Mouse (Mus musculus): ENCODE measurements around the gene Fam136a.
"Not testable (repeated sequence)": the region's sequence is repeated elsewhere in the genome, so short reads cannot be mapped to it uniquely, and the experiment has no call there.

Gene Fam136a

DNA sequence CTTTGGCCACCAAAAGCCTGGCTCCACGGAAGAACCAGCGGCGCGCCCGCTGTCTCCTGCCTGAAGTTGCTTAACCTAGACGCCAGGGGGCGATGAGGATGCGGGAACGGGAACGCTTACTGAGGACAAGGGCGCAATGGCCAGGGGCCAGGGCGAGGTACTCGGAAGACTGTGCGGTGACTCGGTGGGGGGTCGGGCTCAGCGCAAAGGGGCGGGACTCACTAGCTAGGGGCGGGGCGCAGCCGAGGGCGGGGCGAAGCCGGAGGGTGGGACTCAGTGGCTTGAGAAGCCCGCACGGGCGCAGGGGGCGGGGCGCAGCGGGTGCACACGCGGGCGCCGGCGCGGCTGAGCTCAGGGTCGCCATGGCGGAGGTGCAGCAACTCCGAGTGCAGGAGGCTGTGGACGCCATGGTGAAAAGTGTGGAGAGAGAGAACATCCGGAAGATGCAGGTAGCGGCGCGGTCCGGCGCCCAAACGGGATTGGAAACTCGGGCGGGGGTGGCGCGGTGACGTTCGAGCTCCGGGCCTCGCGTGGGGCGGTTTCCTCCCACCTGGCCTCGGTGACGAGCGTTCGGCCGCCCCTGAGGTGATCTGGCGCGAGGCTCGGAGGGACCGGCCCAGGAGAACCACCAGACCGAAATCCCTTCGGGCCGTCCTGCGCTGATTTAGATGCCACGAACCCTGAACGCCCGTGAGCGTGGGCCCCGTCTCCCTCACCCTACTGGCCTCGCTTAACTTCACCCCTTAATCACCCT is at the start of gene Fam136a:
Fam136a (plus strand) TSS at position 276 of the 754 bp plus-strand sequence.
- DNase-seq (ENCODE audit: low spot score), result peak; percentile 83

DNA sequence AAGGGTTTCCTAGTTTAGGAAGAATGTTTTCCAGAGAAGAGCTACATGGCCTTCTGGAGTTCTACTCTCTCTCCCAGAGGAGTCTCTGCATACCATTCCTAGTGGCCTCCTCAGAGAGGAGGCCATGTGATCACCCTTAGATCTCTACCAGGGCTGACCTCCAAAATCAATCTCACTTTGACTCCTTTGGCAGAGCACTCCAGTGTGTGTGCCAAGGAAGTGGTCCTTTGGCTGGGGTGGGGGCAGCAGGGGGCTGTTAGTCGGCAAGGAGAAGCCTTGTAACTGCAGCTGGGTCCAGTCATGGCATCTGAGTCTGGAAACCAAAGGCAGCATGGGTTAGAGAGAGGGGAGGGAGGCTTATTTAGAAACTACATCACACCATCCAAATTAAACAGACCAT is 48.4 kb upstream of the Fam136a start:
- DNase-seq (ENCODE audit: low spot score), result no peak

DNA sequence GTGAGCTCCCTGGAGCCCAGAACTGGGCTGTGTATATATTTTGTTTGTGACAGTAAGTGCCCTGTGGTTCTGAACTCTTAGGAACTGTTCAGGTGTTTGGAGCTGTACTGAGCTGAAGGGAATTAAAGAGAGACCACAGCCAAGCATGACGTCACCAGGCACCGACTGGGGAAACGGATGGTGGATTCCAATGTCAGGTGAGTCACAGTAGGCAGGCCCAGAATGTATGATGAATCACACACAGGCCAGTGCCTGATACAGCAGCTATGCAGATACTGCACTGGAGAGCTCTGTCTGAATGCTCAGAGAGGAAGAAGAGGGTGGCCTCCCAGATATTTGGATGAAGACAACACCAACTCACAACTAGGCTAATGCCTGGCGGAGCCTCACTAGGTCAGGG is 46.6 kb upstream of the Fam136a start:
- DNase-seq (ENCODE audit: low spot score), result peak; percentile 16

DNA sequence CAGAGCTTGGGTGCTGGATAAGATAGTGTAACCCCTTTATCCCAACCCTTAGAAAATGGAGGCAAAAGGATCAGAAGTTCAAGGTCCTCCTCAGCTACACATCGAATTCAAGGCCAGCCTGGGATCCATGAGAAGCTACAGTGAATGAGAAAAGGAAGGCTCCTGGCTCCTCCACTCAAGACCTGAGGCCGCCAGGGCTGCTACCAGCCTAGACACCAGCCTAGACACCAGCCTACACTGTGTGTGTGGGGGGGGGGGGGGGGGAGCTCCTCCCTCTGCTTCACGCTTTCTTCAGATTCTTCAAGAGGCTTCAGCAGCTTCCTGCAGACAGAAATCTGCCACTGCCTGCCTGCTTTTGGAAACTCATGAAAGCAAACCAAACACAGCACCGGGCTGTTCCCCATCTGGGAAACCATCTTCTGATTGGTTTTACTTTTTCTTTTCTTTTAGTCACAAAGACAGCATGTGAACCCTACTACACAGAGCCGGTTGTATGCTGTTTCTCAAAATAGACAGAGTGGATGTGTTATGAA is 43.3 kb upstream of the Fam136a start:
- no peak for DNase-seq (ENCODE audit: low spot score)

DNA sequence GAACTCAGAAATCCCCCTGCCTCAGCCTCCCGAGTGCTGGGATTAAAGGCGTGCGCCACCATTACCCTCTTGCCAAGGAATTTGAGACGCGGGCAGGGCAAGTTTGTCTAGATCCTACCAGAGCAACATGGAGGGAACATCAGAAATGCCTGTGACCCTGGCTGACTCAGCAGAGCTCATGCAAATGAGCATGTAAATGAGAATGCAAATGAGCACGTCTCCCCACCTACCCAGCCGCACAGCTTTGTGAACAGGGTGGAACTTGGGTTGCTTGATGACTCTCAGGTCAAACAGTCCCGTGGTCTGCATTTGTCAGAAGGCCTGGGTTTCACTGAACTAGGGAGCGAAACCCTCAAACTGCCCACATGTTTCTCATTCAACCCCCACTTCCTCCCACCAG is 42.5 kb upstream of the Fam136a start:
- no peak for DNase-seq (ENCODE audit: low spot score)

DNA sequence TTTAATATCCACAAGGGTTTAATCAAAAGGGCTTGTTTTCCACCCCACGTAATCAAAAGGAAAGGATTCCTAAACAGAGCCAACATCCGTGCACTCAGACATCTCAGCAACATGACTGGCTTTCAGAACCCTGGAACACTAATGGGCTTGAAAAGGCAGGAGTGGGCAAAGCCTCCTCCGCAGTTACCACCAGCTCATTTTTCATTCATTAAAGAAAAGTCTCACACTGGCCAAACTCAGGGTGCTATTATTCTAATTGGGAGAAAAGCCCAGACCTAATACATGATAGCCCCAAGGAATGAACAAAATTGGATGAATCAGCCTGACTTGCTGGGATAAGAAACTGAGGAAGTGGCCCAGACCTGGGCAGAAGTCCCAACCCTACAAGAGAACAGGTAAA is 41.0 kb upstream of the Fam136a start:
- no peak for DNase-seq (ENCODE audit: low spot score)

DNA sequence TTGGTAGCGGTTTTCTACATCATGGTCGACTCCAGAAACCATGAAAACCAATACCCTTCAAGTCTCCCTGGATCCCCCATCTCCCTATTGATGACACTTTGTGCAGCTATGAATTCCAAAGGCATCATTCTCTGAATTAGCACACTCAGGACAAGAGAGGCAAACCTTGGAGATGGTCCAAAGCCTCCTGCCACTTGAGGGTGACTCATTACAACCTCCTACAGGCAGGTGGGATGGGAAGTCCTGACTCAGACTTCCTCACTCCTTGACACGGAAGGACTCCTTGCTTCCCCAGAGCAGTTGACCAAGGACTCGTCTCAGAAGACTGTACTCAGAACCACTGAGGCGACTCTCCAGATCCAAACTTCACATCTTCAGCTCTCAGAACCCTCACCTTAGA is 39.8 kb upstream of the Fam136a start:
- DNase-seq (ENCODE audit: low spot score), result no peak

DNA sequence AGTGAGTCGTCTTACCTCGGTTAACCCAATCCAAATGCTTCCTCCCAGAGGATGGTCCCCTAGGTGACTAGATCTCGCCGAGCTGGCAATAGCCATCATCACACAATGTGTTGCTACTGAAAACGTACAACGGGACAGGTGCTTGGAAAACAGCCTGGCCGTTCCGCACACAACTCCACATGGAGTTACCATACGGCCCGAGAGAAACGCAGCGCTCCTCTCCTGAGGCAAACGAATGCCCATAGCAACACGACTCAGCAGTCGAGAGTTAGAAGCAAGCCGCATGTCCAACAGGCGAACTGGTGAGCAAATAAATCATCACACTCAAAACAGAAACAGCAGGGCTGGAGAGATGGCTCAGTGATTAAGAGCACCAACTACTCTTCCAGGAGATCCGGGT is 38.6 kb upstream of the Fam136a start:
- no peak for DNase-seq (ENCODE audit: low spot score)

DNA sequence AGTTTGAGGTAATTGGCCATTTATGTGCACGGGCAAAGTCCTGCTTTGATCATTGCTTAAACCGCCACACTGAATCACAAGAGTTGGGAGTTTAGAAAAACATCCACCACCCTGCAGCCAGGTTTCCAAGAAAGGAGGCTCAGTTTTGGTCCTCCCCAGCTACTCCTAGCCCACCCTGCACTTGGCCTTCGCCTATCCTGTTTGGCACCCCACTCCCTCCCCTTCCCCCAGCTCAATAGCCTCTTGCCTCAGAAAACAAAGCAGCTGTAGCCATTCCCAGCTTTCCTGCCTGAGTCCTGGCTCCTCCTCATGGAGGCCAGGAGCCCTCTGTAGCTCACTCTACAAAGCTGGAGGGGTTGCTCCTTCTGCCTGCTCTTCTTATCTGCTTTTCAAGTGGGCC is 37.1 kb upstream of the Fam136a start:
- DNase-seq (ENCODE audit: low spot score), result no peak

DNA sequence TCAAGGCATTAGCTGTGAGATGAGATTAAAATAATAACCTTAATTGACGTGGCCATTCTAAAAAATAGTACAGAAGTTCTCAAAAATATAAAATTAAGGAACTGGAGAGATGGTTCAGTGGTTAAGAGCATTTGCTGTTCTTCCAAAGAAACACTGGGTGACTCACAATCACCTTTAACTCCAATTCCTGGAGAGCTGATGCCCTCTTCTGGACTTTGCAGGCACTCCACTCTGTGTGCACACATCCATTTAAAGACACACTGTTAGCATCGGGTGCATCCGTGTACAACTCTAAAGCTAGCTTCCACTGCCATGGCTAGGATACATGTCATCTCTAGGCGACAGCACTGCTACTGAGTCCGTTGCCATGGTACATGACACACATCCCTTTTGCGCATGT is 35.5 kb upstream of the Fam136a start:
- DNase-seq (ENCODE audit: low spot score), result no peak

DNA sequence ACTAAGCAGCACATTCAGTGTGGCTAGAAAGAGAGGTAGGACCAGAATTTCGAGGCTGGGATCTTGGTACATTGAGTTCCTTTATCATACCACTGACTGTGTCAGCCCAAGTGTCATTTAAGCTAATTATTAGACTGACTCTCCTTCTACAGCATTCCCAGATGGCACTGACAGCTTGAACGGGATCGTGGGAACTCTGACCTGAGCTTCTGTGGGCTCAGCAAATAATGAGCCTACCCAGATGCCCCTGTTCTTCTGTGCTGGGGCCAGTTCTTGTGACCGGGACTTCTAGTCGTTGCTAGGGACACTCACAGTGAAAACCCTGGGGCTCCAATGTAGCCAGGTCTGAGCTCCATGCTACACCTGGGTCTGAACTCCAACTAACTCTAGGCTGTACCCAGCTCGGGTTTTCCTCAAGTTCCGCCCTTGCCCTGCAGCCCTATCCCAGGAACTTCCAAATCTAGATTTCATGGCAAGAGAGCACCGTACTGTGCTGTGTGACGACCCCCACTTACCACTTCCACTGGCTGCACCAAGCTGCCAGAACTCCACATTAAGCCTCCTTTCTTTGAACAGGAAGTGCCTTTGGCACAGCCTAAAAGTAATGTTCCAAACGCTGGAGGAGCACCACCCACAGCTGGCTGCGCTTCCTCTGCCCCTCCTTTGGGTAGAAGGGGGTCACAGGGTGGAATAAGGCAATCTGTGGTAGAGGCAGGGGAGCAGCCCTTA is 30.2 kb upstream of the Fam136a start:
- no peak for DNase-seq (ENCODE audit: low spot score)

DNA sequence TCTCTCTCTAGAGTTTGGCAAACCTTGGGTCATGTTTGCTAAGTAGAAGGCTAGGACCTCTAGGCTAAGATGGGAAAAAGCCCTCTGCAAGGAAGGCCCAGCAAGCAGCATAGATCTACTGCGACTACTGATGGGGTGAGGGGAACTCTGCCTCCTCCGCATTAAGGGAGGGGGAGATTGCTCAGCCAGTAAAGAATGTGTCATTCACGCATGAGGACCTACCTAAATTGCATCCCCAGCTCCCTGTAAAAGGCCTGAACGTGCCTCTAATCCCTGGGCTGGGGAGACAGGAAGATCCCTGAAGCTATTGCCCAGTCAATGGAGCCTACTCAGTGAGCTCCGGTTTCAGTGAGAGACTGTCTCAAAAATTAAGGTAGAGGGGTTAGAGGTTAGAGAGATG is 29.6 kb upstream of the Fam136a start:
- DNase-seq (ENCODE audit: low spot score), result no peak

DNA sequence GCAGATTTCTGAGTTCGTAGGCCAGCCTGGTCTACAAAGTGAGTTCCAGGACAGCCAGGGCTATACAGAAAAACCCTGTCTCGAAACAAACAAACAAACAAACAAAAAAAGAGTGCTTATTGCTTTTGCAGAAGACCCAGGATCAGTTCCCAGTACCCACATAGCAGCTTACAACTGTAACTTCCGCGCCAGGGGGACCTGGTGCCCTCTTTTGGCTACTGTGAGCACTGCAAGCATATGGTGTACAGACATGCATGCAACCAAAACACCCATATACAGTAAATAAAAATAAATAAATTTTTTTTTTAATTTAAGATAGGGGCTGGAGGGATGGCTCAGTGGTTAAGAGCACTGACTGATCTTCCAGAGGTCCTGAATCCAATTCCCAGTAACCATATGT is 29.1 kb upstream of the Fam136a start:
- not testable (repeated sequence) for DNase-seq (ENCODE audit: low spot score)

DNA sequence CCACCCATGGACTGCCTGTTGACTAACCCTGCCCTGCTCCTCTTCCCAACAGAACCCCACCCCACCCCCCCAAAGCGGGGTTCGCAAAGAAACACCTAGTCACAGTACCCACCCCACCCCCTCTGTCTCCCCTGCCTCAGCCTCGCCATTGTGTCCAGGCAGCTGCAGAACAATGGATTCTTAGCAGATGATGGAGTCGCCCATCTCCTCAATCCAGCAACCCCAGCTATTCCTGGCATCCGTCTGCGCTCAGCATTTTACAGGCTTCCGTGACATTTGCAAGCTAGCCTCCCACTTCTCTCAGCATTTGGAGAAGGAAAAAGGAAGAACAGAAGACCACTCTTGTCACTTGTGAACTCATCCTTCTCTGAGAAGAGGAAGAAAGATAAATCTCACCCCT is 21.8 kb upstream of the Fam136a start:
- DNase-seq (ENCODE audit: low spot score), result no peak

DNA sequence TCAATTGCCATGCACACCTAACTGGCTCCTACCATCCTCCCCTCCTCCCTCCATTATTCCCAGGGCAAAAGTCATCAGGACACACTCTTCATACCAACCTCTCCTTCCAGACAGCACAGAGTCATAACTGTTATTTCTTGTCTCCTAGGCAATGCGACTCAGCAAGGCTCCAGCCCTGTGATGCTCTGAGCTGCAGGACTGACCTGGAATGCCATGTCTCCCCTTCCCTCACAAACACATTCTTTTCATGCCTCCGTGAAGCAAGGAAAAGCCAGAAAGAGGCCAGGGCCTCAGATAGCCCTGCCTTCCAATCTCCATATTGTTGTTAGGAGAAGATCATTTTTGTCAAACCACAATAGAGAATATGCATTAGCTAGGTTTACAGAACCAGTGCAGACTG is 19.4 kb upstream of the Fam136a start:
- no peak for DNase-seq (ENCODE audit: low spot score)

DNA sequence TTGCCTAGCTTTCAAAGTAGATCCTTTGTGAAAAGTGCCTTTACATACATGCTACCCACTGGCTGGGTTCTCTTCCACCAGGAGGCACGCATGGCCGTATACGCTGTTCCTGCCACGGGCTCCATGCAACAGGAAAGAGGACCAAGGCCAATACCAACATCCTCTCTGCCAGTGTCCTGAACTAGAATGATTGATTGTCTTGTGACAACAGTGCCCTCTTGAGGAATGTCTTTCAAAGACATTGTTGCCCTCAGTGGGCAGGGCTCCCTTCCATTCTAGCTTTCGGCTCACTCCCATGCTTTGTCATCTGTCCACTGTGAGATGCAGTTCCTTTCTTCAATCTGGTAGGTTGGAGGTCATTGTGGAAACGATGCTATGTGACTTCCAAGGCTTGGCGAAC is 16.2 kb upstream of the Fam136a start:
- DNase-seq (ENCODE audit: low spot score), result no peak

DNA sequence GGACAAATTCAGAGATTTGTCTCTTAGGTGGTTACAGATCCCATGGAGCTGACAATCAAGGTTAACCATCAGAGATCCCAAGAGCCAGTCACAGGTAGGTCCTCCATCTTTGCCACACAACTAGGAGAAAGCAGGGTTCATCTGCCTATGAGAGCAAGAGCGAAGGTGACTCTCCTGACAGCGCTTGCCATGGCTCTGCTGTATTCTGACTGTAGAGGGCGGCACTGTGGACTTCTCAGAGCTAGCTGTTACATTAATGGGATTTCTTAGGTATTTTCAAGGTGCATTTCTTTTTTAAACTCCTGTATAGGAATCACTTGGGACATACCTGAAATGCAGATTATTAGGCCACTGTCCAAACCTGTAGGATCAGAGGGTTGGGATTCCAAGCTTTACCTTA is 10.5 kb upstream of the Fam136a start:
- no peak for DNase-seq (ENCODE audit: low spot score)

DNA sequence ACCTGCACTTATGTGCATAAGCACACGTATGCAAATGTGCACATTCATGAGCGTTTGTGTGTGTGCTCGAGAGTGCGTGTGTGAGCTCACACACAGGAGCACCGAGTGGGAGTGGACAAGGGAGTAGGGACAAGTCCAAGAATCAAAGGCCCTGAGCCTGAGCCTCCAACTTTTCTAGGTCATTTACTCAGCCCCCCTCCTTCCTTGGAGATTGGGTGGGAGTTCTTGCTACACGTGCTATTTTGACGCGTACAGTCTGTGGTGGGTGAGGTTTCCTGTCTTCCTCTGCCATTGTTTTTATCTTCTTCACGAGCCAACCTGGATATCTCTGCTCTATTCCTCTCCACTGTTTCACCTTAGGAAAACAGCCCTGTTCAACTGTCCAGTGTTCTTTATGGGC is 8.5 kb upstream of the Fam136a start:
- DNase-seq (ENCODE audit: low spot score), result no peak

DNA sequence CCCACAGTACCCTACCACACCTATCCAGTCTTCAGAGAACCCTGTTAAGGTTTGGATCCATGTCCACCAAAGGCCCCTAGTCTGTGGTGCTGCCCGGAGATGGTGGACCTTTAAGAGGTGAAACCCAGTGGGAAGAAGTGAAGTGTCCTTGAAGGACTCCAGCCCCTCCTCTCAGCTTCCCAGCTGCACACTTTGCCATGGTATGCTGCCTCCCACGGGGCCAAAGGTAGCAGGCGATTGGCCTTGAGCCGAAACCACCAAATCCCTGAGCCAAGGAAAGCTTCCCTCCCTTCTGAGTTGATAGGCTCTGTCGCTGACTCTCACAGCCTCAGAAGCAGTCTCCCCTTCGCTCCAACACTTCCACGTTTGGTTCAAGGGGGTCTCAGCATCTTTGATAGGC is 4.8 kb upstream of the Fam136a start:
- DNase-seq (ENCODE audit: low spot score), result no peak

DNA sequence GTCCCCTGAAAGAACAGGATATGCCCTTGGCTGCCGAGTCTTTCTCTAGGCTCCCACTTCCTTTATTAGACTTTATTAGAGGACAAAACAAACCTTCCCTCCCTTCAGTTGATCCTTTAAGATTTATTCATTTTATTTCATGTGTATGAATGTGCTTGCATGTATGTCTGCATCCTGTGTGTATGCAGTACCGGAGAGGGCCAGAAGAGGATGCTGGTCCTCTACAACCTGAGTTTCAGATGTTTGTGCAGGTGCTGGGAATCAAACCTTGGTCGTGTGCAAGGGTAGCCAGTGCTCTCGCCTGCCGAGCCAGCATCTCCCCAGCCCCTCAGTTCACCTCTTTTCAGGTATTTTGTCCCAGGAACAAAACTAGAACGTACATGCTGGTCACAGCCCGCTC is 4.1 kb upstream of the Fam136a start:
- DNase-seq (ENCODE audit: low spot score), result no peak

DNA sequence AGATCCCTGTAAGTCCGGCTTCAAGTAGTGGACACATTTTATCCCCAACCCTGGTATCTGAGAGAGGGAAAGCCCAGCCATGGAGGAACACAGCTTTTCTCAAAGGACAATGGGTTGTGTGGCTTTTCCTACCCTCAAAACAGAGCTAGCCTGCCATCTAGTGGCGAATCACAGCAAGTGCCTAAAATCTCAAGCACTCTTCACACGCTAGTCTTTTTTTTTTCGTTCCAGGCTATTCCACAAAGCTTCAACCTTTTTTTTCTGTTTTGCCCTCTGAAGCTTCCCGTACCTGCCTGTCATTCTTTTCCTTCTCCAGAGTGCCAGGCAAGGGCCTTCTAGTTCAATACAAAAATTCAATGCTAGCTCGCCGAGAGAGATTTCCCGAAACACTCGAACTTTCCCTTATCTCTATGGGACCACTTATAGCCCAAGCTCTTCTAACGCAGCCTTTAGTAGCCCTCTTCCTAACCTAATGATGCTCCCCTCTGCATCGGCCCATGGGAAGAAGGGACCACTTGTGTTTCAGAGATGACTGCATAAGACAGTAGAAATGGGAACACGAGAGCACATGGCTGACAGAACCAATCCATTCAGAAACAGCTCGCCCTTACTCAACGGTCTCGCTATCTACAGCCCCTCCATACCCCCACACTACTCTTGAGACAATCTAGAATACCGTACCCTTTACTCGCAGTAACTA is 854 bp upstream of the Fam136a start:
- peak; percentile 71 for DNase-seq (ENCODE audit: low spot score)

DNA sequence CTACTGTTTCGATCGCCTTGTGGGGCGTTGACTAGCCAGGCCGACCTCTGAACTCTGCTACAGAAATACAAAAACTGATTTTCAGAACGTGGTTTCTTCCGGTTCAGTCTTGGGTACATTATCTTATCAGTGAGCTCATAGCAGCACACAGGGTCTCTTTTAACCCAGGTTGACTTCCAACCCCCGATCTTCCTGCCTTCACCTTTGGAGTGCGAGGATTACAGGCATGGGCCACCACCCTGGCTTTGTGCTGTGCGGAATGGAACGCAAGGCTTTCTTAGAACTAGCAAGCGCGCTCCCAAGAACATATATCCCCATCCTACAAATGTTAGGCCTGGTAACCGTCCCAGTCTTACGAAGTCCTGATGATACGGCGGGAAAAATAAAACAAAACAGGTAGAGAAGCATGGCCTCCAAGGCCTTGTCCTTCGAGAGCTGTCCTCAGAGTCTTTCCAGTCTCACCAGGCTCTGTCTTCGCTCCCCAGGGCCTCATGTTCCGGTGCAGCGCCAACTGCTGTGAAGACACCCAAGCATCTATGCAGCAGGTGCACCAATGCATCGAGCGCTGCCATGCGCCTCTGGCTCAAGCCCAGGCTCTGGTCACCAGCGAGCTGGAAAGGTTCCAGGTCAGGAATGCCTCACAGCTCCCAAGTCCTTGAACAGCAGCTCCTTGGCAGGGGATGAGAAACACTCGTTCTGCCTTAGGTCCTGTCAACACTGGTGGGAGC is 843 bp downstream of the Fam136a start:
- DNase-seq (ENCODE audit: low spot score), result no peak
